Mouse (Mus musculus): Measurements from ENCODE around the gene Ptar1.

GRCm38 (mm10) chr19:23757011-23757410 is 69.8 kb downstream of the Ptar1 start:
- TF ChIP-seq CTCF (IDR thresholded peaks at IDR 0.05; ENCODE audit: low read depth) (no peak), EP300 (IDR thresholded peaks at IDR 0.05; ENCODE audit: low read depth) (no peak)
